Mouse (Mus musculus): ENCODE results near the gene Siah3.

DNA sequence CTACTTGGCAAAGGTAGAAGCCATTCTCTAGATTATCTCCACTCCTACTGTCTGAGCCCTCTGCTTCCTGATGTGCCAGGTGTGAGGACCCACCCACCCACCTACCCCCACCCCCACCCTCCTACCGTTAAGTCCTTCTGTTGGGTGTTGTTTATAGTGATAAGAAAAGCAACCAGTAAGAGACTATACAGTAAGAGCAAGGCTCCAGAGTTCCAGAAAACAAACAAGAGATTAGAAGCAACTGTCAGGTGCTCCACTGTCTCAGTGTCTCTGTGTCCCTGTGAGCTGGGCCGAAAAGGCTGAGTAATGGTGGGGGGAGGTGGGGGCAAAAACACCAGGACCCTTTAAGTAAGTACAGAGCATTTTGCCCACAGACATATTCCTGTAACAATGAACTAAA, 83.4 kb downstream of the Siah3 start:
- TF ChIP-seq CTCF (IDR thresholded peaks at IDR 0.05 in 2 of 3, conservative IDR thresholded peaks at IDR 0.05 in 1 of 3; ENCODE audit: control insufficient read depth in 1 of 3, insufficient read depth in 1 of 3, low read depth in 2 of 3, low read length in 3 of 3, poor library complexity in 1 of 3, severe bottlenecking in 1 of 3) (no peak), TAL1 (IDR thresholded peaks at IDR 0.05; ENCODE audit: low read length) (no peak), ZC3H11A (IDR thresholded peaks at IDR 0.05; ENCODE audit: low read depth, low read length) (no peak)

Measured in MEL (cell line).